Mouse (Mus musculus): ENCODE results near the gene Pik3r5.

GRCm38 (mm10) chr11:68507246-68507645, 75.3 kb downstream of the Pik3r5 start:
- no peak for TF ChIP-seq CTCF (IDR thresholded peaks at IDR 0.05 in 2 of 3, conservative IDR thresholded peaks at IDR 0.05 in 1 of 3; ENCODE audit: control insufficient read depth in 1 of 3, insufficient read depth in 1 of 3, low read depth in 2 of 3, low read length in 3 of 3, poor library complexity in 1 of 3, severe bottlenecking in 1 of 3)
- TF ChIP-seq POLR2AphosphoS2 (IDR thresholded peaks at IDR 0.05; ENCODE audit: low read length) = no peak
- TF ChIP-seq POLR2A (IDR thresholded peaks at IDR 0.05; ENCODE audit: control insufficient read depth in 1 of 2, insufficient read depth in 1 of 2, low read depth in 1 of 2, low read length in 2 of 2, poor library complexity in 1 of 2) = no peak
- no peak for TF ChIP-seq CHD1 (IDR thresholded peaks at IDR 0.05; ENCODE audit: low read depth, low read length)
- no peak for TF ChIP-seq TCF12 (IDR thresholded peaks at IDR 0.05; ENCODE audit: low read depth, low read length)
- no peak for TF ChIP-seq JUND (IDR thresholded peaks at IDR 0.05; ENCODE audit: low read depth, low read length)
